Mouse (Mus musculus) adrenal gland, postnatal 4 days (tissue): ENCODE measurements around the gene Epha4. TPM values are rescaled to one million over a fixed set of nuclear protein-coding genes. Genes with fewer than 3 reads are reported as not detected.

ENCODE experiments used
- DNase-seq, 2 experiments: peaks; one replicate each; pipeline ENCODE4 v3.0.0; 2021 to 2022; ENCODE audit warnings: low spot score in 2 of 2, mixed read lengths in 2 of 2
- total RNA-seq, 2 experiments: library from RNA; stranded (reverse); gene quantifications; 2 replicates each; pipeline ENCODE4 v1.2.3; 2021

Gene Epha4
- total RNA-seq, 2 experiments from 2014 or later: 4.5 to 10.1 TPM

GRCm38 (mm10) chr1:77512431-77513195 is 2.3 kb downstream of the Epha4 start:
- DNase-seq: no peak

- DNase-seq: no peak
Measured at GRCm38 (mm10) chr1:77512059-77512407, 2.9 kb downstream of the Epha4 start.

- no peak for DNase-seq
Measured at GRCm38 (mm10) chr1:77511372-77512058, 3.4 kb downstream of the Epha4 start.

- DNase-seq: no peak
Measured at GRCm38 (mm10) chr1:77510623-77511022, 4.3 kb downstream of the Epha4 start.

GRCm38 (mm10) chr1:77506856-77507200 is 8.1 kb downstream of the Epha4 start:
- no peak for DNase-seq

GRCm38 (mm10) chr1:77506038-77506855 is 8.6 kb downstream of the Epha4 start:
- no peak for DNase-seq

GRCm38 (mm10) chr1:77505263-77505662 is 9.6 kb downstream of the Epha4 start:
- DNase-seq: no peak

GRCm38 (mm10) chr1:77504813-77505212 is 10.1 kb downstream of the Epha4 start:
- no peak for DNase-seq

GRCm38 (mm10) chr1:77503711-77504181 is 11.1 kb downstream of the Epha4 start:
- DNase-seq: no peak

GRCm38 (mm10) chr1:77502554-77503119 is 12.3 kb downstream of the Epha4 start:
- DNase-seq: no peak

- DNase-seq: no peak
Measured at GRCm38 (mm10) chr1:77501363-77501933, 13.4 kb downstream of the Epha4 start.

GRCm38 (mm10) chr1:77497506-77497905 is 17.4 kb downstream of the Epha4 start:
- no peak for DNase-seq

- no peak for DNase-seq
Measured at GRCm38 (mm10) chr1:77496468-77497181, 18.3 kb downstream of the Epha4 start.

- DNase-seq: no peak
Measured at GRCm38 (mm10) chr1:77495790-77496158, 19.1 kb downstream of the Epha4 start.

GRCm38 (mm10) chr1:77495030-77495789 is 19.7 kb downstream of the Epha4 start:
- no peak for DNase-seq

GRCm38 (mm10) chr1:77493841-77494635 is 20.9 kb downstream of the Epha4 start:
- no peak for DNase-seq

- no peak for DNase-seq
Measured at GRCm38 (mm10) chr1:77490166-77490565, 24.7 kb downstream of the Epha4 start.

- no peak for DNase-seq
Measured at GRCm38 (mm10) chr1:77489387-77489786, 25.5 kb downstream of the Epha4 start.
